Mouse (Mus musculus): ENCODE measurements around the gene Arhgef40.

Gene Arhgef40

DNA sequence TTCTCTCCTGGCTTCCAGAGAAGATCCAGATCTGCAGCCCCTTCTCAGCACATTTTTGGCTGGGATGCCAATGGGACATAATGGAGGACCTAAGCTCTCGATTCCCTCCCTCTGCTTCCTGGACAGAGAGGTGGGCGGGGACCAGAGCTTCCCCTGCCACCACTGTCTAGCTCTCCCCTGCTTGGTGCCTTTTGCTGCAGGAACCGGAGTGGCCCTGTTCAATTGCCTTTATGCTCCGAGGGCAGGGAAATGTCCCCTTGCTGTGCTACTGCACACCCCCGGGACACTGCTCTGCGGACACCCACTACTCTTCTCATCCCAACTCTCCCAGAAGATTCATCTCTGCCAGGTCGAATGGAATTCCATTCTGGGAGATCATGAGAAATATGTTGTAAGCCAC, 20.6 kb downstream of the Arhgef40 start:
- DNase-seq = no peak

DNA sequence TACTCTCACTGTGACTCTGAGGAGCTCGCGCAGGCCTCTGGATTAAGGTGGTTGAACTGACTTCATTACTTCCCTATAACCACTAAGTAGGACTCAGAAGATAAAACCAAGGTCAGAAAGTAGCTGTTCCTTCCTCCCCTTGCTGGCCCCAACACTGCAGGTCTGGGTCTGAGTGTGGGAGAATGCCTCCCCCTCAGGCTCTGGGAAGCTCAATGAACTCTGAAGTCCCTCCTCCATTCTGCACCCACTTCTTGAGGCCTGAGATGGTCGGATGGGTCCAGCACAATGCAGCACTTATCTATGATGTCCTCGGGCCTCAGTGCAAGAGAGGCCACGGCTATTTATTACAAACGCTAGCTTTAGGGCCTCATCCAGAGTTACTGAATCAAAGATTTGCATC, 21.1 kb downstream of the Arhgef40 start:
- no peak for DNase-seq

DNA sequence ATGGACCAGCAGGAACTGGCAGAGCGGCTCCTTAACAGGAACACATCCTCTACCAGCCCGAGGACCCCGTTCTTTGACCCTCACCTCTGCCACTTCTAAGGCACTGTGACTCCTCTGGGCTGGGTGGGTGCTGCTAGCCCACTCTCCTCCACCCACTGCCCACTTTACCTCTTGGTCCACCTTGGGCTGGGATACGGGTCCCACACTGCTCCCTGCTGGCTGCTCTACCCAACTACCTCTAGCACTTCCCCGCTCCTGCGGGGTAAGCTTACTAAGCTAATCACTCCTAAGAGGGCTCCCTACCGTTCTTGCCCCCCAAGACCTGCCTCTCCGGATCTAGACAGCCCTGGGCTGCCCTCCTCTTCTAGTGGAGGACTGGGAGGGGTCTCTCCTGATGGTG, 21.7 kb downstream of the Arhgef40 start:
- DNase-seq = no peak

GRCm38 (mm10) chr14:52006771-52007170, 22.3 kb downstream of the Arhgef40 start:
- no peak for DNase-seq

DNA sequence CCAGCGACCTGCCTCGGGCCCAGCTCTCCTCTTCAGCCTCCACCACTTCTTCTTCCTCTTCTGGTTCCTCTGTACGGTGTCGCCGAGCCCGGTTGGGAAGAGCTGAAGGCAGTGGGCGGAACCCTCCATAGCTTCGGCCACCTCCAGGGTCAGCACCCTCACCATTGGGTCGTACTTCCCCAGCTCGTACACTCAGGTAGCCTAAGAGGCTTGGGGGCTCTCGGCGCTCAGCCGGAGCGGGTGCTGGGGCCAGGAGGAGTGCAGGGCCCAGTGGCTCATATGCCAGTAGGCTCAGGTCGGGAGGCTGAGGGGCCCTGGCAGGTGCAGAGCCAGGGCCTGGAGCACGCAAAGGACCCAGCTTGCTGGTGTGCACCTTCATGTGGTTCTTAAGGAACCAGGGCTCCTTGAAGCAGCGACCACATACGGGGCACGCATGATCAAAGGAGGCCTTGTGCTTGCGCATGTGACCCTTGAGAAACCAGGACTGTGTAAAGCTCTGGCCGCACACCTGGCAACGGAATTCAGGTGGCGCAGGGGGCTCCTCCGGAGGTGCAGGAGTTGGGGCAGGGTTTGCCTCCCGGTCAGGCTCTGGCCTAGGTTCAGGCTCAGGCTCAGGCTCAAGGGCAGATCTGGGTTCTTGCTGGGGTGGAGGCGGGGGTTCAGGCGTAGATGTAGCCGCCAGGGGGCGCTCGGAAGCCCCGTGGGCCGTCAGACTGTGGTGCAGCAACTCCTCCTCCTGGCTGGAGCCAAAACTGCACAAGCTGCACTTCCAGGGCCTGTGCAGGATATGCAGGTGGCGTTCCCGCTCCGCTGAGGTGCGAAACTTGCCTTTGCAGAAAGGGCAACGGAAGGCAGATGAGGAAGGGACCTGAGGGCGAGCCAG, 24.0 kb downstream of the Arhgef40 start:
- DNase-seq = peak; percentile 86

DNA sequence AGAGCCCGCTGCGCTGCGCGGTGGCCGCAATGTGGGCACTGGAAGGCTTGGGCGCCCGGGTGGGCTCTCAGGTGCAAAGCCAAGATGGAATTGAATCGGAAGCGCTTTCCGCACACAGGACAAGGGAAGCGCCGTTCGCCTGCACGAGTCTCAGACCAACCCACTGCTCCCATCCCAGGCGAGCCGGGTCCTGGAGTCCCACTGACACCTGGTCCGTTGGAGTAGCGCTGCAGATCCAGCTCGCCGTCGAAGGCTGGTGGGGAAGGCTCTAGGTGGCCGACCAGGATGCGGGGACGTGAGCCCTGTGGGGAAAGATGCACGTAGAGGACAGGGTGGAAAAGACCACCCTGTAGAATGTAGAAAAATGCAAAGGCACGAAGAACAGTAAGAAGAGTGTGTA, 24.8 kb downstream of the Arhgef40 start:
- no peak for DNase-seq

DNA sequence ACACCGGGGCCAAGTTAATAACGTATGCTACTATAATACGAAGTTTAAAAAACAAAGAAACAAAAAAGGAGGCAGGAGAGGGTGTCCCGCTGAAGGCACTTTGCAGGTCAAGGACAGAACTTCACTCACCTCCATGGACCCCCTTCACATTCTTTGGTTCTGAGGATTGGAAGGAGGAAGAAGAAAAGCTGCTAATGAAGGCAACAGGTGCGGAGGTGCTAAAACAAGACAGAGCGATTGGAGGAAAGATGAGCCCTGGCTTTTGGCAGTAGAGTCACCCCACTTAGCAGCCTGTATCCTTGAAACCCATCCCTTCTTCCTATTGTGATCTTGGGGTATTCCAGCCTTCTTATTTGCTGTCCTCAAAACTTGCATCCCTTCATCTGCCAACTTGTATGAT, 25.3 kb downstream of the Arhgef40 start:
- DNase-seq = no peak

DNA sequence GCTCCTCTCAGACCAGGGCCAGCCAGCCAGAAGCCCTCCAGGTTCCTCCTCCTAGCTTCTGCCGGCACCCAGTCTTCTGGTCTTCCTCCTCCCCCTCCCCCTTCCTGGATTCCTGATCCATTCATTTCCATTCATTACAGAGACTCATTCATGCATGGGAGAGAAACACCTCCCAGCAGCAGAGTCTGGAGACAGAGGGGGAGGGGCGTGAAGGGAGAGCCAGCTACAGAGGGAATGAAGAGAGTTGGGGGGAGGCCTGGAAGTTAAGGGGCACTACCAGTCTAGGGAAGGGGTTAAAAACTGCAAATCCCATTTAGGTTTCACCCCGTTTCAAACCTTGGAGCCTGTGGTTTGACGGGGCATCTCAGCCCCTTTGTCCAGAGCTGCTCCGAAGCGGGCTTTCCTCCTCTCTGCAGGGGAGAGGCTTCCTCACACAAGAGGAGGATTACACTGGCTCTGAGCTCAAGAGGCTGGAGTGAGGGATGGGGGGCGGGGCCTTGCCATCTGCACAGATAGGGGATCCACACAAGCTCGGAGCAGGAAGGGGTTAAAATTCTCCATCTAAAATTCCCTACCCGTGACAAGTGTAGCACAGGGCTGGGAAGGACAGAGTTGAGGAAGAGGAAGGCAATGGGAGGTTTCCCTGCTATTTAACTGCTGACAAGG, 26.1 kb downstream of the Arhgef40 start:
- no peak for DNase-seq

DNA sequence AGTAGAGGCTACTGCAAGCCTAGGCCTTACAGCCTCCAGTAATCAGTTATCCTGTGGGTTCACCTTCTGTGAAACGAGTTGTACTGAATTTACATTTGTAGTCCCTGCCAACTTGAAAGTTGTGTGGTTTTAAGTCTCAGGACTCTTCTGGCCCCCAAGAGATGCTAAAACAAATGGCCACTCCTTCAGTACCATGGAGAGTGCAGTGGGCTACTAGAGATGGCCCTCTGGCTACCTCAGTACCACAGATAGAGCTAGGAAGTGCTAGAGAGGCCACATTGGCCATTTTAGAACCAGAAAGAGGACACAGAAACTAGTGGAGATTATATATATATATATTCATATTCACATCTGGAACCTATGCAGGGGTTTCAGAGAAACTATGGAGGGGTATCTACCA, 27.2 kb downstream of the Arhgef40 start:
- no peak for DNase-seq

- DNase-seq = peak; percentile 65
These were observed 27.6 kb downstream of the Arhgef40 start for GRCm38 (mm10) chr14:52012085-52012484.

- DNase-seq = no peak
These were observed 28.0 kb downstream of the Arhgef40 start for GRCm38 (mm10) chr14:52012553-52012952.

DNA sequence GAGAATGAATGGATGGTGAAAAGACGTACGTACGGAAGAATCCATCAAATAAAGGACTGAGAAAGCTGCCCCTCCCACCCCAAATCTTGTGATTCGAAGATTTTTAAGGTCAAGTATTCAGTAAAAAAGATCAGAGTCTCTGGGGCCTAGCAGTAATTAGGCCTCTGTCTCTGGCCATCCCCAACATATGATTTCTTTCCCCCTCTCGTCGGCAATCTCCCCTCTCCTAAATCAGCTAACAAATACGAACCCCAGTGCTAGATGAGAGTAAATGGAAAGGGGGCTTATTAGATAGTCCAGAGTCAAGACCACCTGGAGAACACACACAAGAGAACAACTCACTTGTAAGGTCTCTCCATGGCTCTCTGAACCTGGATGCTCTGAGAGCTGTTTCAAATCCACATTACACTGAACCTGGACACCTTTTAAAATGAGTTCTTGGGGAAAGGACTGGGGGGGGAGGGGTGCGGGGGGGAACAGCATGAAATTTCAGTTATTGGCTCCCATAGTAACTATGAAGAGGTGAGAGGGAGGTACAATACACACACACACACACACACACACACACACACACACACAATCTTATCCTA, 28.6 kb downstream of the Arhgef40 start:
- DNase-seq = no peak

- DNase-seq = no peak
These were observed 29.3 kb downstream of the Arhgef40 start for GRCm38 (mm10) chr14:52013771-52014219.

- no peak for DNase-seq
These were observed 29.8 kb downstream of the Arhgef40 start for GRCm38 (mm10) chr14:52014271-52014760.

DNA sequence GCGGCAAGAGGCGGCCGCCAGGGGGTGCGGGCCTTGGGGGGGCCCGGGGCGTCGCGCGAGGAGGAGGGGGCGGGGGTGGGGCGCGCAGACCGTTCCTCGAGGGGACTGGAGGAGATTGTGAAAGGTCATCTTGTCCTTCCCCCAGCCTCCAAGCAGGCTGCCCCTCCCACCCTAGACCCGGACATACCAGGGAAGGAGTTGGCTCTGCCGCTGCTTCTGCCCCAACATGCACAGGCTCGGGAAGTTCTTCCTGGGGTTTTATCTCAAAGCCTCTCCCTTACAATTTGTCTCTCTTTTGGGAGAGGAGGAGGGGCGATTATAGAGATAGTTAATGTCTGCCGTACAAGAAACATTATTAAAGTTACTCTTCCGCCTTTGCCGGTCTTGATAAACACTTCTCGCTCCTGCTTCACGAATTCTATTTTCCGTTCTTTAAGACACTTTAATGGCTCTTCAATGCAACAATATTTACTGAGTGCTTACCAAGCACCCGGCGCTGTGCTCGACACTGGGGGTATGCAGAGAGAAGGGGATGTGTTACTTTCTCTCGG, 30.3 kb downstream of the Arhgef40 start:
- DNase-seq = no peak

GRCm38 (mm10) chr14:52015445-52016100, 31.1 kb downstream of the Arhgef40 start, which contains the start of gene Tmem253:
TSS of gene Tmem253 (plus strand) at chr14:52015658.
- DNase-seq = no peak

- no peak for DNase-seq
These were observed 32.3 kb downstream of the Arhgef40 start for GRCm38 (mm10) chr14:52016625-52017405.

GRCm38 (mm10) chr14:52017662-52018061, 33.1 kb downstream of the Arhgef40 start:
- no peak for DNase-seq

- no peak for DNase-seq
These were observed 33.9 kb downstream of the Arhgef40 start for GRCm38 (mm10) chr14:52018248-52019050.

- DNase-seq = no peak
These were observed 34.6 kb downstream of the Arhgef40 start for GRCm38 (mm10) chr14:52019051-52019589.

Data from layer of hippocampus, adult 9-11 months (tissue).